ENCODE assay signal across 24 mouse cellular contexts in genomic region chr8:93860020-93860419, GRCm38 (mm10). TPM values are rescaled to one million over a fixed set of nuclear protein-coding genes. Genes with fewer than 3 reads are reported as not detected.
A peak's percentile ranks its signal among the peaks of the same experiment; 100 is the strongest.
DNase-seq lines count a peak whose midpoint lies in the region; ATAC-seq and TF ChIP-seq lines count a peak whose summit lies in the region.
"Had no signal": no experiment of that assay in that cellular context is flagged by ENCODE, and none has a peak within 500 bp of the region (broad histone marks: within the 10 kb centered on the region; RNA-seq: fewer than 3 reads in every experiment).

No protein-coding gene starts in this region.

- H3K4me1 ChIP-seq in hindbrain, embryonic 14.5 days (replicated peaks; ENCODE audit: control insufficient read depth, insufficient read depth, low read length) = peaks cover 13% of the 10 kb centered on the region
- no peaks in the 10 kb centered on the region; the same call in 1 of the 2 replicates for H3K4me1 ChIP-seq in hindbrain, postnatal 0 days (ENCODE audit: insufficient read depth, low read length)
- H3K4me1 ChIP-seq in embryonic facial prominence, embryonic 14.5 days (ENCODE audit: control insufficient read depth, insufficient read depth, low read length) = peaks cover 8% of the 10 kb centered on the region
- no peaks in the 10 kb centered on the region for H3K4me1 ChIP-seq in heart, embryonic 11.5 days (ENCODE audit: control insufficient read depth, insufficient read depth, low read length)
- H3K4me1 ChIP-seq: embryonic facial prominence, embryonic 15.5 days; intestine, embryonic 15.5 days; limb, embryonic 15.5 days had no signal

- peak; percentile 12 for DNase-seq in adrenal gland, postnatal 14 days
- DNase-seq in adrenal gland, adult 18-20 months (ENCODE audit: low spot score in 2 of 2) = no peak
- DNase-seq in hindbrain, embryonic 14.5 days (ENCODE audit: low spot score) = no peak
- DNase-seq in hindbrain, postnatal 0 days (ENCODE audit: low spot score) = no peak
- peak; percentile 58 for DNase-seq in MN1 (ENCODE audit: low spot score)
- DNase-seq in embryonic facial prominence, embryonic 14.5 days (ENCODE audit: low spot score) = peak; percentile 50
- DNase-seq in left cerebral cortex, adult 2 months (ENCODE audit: extremely low spot score in 1 of 2, low spot score in 2 of 2) = no peak
- DNase-seq: adrenal gland, postnatal 25 days; cerebellum, adult 11 months; gastrocnemius, postnatal 14 days; heart, adult 11 months; heart, postnatal 10 days; kidney, postnatal 4 days; left cerebral cortex, postnatal 4 days; lung, embryonic 14.5 days had no signal

- intact Hi-C loops in left cerebral cortex, adult 2 months (cut with DNase I) = no loop called here

- H3K36me3 ChIP-seq in hindbrain, embryonic 14.5 days (replicated peaks; ENCODE audit: control insufficient read depth, insufficient read depth) = 0 out of 2 replicates have a peak, but pooled peaks cover 4% of the 10 kb centered on the region
- H3K36me3 ChIP-seq in hindbrain, postnatal 0 days (ENCODE audit: insufficient read depth, low read length) = no peaks in the 10 kb centered on the region
- no peaks in the 10 kb centered on the region for H3K36me3 ChIP-seq in embryonic facial prominence, embryonic 14.5 days (ENCODE audit: control insufficient read depth, insufficient read depth, low read length)
- no peaks in the 10 kb centered on the region for H3K36me3 ChIP-seq in heart, embryonic 11.5 days (ENCODE audit: control insufficient read depth, insufficient read depth, low read length)
- H3K36me3 ChIP-seq: embryonic facial prominence, embryonic 15.5 days; forebrain, embryonic 15.5 days; heart, embryonic 12.5 days; hindbrain, embryonic 15.5 days; intestine, embryonic 15.5 days; limb, embryonic 15.5 days had no signal

- no peak overlapping the region for H3K4me3 ChIP-seq in hindbrain, embryonic 14.5 days (replicated peaks; ENCODE audit: low read length)
- H3K4me3 ChIP-seq in hindbrain, postnatal 0 days (ENCODE audit: low read length) = no peak overlapping the region
- H3K4me3 ChIP-seq in embryonic facial prominence, embryonic 14.5 days (ENCODE audit: low read depth, low read length) = no peak overlapping the region
- no peak overlapping the region for H3K4me3 ChIP-seq in left cerebral cortex, adult 2 months
- H3K4me3 ChIP-seq in heart, embryonic 11.5 days (ENCODE audit: low read depth, low read length) = no peak overlapping the region
- H3K4me3 ChIP-seq: embryonic facial prominence, embryonic 15.5 days; forebrain, embryonic 15.5 days; heart, embryonic 12.5 days; hindbrain, embryonic 15.5 days; intestine, embryonic 15.5 days; limb, embryonic 15.5 days had no signal

- 28% methylated on average over 4 of the region's 4 CpGs for WGBS in hindbrain, embryonic 14.5 days
- WGBS in hindbrain, postnatal 0 days = 31% methylated on average over 4 of the region's 4 CpGs
- 19% methylated on average over 4 of the region's 4 CpGs for WGBS in embryonic facial prominence, embryonic 14.5 days
- 57% methylated on average over 4 of the region's 4 CpGs for WGBS in heart, embryonic 11.5 days (ENCODE audit: insufficient replicate concordance)

- no peak for TF ChIP-seq CTCF in hindbrain, postnatal 0 days (IDR thresholded peaks at IDR 0.05; ENCODE audit: low read depth)
- no peak for TF ChIP-seq CTCF in left cerebral cortex, adult 2 months (IDR thresholded peaks at IDR 0.05)

- ATAC-seq in hindbrain, embryonic 14.5 days (ENCODE audit: low FRiP score) = no peak
- no peak for ATAC-seq in hindbrain, postnatal 0 days
- peak; percentile 78; the same call in 1 of the 2 replicates for ATAC-seq in embryonic facial prominence, embryonic 14.5 days (ENCODE audit: low read depth)
- ATAC-seq in heart, embryonic 11.5 days (replicated peaks; ENCODE audit: insufficient number of reproducible peaks, low FRiP score, low TSS enrichment) = no peak
- ATAC-seq: forebrain, embryonic 15.5 days; intestine, embryonic 15.5 days had no signal

- H3K27ac ChIP-seq in hindbrain, embryonic 14.5 days = peak overlapping the region; percentile 12; the same call in 1 of the 2 replicates
- no peak overlapping the region for H3K27ac ChIP-seq in hindbrain, postnatal 0 days
- no peak overlapping the region for H3K27ac ChIP-seq in embryonic facial prominence, embryonic 14.5 days (replicated peaks; ENCODE audit: low read depth, low read length)
- no peak overlapping the region; the same call in 1 of the 2 replicates for H3K27ac ChIP-seq in left cerebral cortex, adult 2 months
- no peak overlapping the region for H3K27ac ChIP-seq in heart, embryonic 11.5 days (ENCODE audit: low read depth, low read length)
- H3K27ac ChIP-seq: embryonic facial prominence, embryonic 15.5 days; forebrain, embryonic 15.5 days; hindbrain, embryonic 15.5 days; intestine, embryonic 15.5 days; limb, embryonic 15.5 days; liver, embryonic 14.5 days had no signal

- H3K27me3 ChIP-seq in hindbrain, embryonic 14.5 days (ENCODE audit: control insufficient read depth, insufficient read depth, low read length) = no peaks in the 10 kb centered on the region
- no peaks in the 10 kb centered on the region for H3K27me3 ChIP-seq in hindbrain, postnatal 0 days (ENCODE audit: insufficient read depth, low read length)
- H3K27me3 ChIP-seq in embryonic facial prominence, embryonic 14.5 days (replicated peaks; ENCODE audit: control insufficient read depth, insufficient read depth, low read length) = no peaks in the 10 kb centered on the region
- H3K27me3 ChIP-seq in heart, embryonic 11.5 days (ENCODE audit: control insufficient read depth, insufficient read depth, low read length) = no peaks in the 10 kb centered on the region
- H3K27me3 ChIP-seq: embryonic facial prominence, embryonic 15.5 days; forebrain, embryonic 15.5 days; heart, embryonic 12.5 days; hindbrain, embryonic 15.5 days; intestine, embryonic 15.5 days; limb, embryonic 15.5 days had no signal

- H3K9me3 ChIP-seq in hindbrain, embryonic 14.5 days (ENCODE audit: control insufficient read depth, low read length) = no peaks in the 10 kb centered on the region
- H3K9me3 ChIP-seq in hindbrain, postnatal 0 days (ENCODE audit: low read length) = no peaks in the 10 kb centered on the region
- no peaks in the 10 kb centered on the region for H3K9me3 ChIP-seq in embryonic facial prominence, embryonic 14.5 days (ENCODE audit: control insufficient read depth, low read length)
- H3K9me3 ChIP-seq in heart, embryonic 11.5 days (replicated peaks; ENCODE audit: control insufficient read depth, low read length) = no peaks in the 10 kb centered on the region
- H3K9me3 ChIP-seq: embryonic facial prominence, embryonic 15.5 days; forebrain, embryonic 15.5 days; heart, embryonic 12.5 days; hindbrain, embryonic 15.5 days; intestine, embryonic 15.5 days; limb, embryonic 15.5 days had no signal

- H3K9ac ChIP-seq in hindbrain, embryonic 14.5 days = no peak overlapping the region
- H3K9ac ChIP-seq in hindbrain, postnatal 0 days (replicated peaks; ENCODE audit: low read length) = no peak overlapping the region
- H3K9ac ChIP-seq in embryonic facial prominence, embryonic 14.5 days (ENCODE audit: low read depth, low read length) = no peak overlapping the region
- no peak overlapping the region for H3K9ac ChIP-seq in heart, embryonic 11.5 days (ENCODE audit: low read depth, low read length)
- H3K9ac ChIP-seq: embryonic facial prominence, embryonic 15.5 days; forebrain, embryonic 15.5 days; heart, embryonic 12.5 days; hindbrain, embryonic 15.5 days; intestine, embryonic 15.5 days; limb, embryonic 15.5 days; liver, embryonic 14.5 days; lung, embryonic 14.5 days had no signal

- H3K4me2 ChIP-seq in hindbrain, embryonic 14.5 days (replicated peaks) = no peak overlapping the region
- no peak overlapping the region for H3K4me2 ChIP-seq in hindbrain, postnatal 0 days (ENCODE audit: low read depth, low read length)
- no peak overlapping the region for H3K4me2 ChIP-seq in embryonic facial prominence, embryonic 14.5 days (ENCODE audit: low read depth, low read length)
- no peak overlapping the region for H3K4me2 ChIP-seq in heart, embryonic 11.5 days
- H3K4me2 ChIP-seq: embryonic facial prominence, embryonic 15.5 days; forebrain, embryonic 15.5 days; heart, embryonic 12.5 days; hindbrain, embryonic 15.5 days; intestine, embryonic 15.5 days; limb, embryonic 15.5 days; lung, embryonic 14.5 days had no signal

RNA-seq across cellular contexts. Expression of gene Gnao1, which starts 50.3 kb away (rescaled TPM):
- 39.3 and 44.6 TPM in 2 replicates for total RNA-seq in adrenal gland, postnatal 14 days (2021)
- total RNA-seq in adrenal gland, adult 18-20 months (2021) = 10 to 100 TPM; 32.5 to 52.8 TPM
- 200 and 230 TPM in 2 replicates for polyA plus RNA-seq in hindbrain, embryonic 14.5 days (2014; fragmentation: Nextera tagmentation; extraction: Ambion mirVana)
- total RNA-seq in hindbrain, postnatal 0 days (2014; rRNA removed) = 291 and 301 TPM in 2 replicates
- polyA plus RNA-seq in hindbrain, postnatal 0 days (2015; fragmentation: Nextera tagmentation; extraction: Ambion mirVana) = 230 and 244 TPM in 2 replicates
- 13.8 and 14.6 TPM in 2 replicates for polyA plus RNA-seq in embryonic facial prominence, embryonic 14.5 days (2014; fragmentation: Nextera tagmentation; extraction: Ambion mirVana)
- 100 to 1,000 TPM; 679 to 734 TPM for total RNA-seq in left cerebral cortex, adult 2 months (2021)
- 13.9 and 15.5 TPM in 2 replicates for polyA plus RNA-seq in heart, embryonic 11.5 days (2014; fragmentation: Nextera tagmentation; extraction: Ambion mirVana)
- total RNA-seq: megakaryocyte, adult 5-6 weeks had no signal

Comparison
In these comparisons a context has a peak if more than half of its experiments do, and no peak if none do; other contexts are left out.
1. DNase-seq: peak in adrenal gland, postnatal 14 days (single experiment), MN1 (single experiment) and embryonic facial prominence, embryonic 14.5 days (single experiment); none in adrenal gland, adult 18-20 months (0 of 2), hindbrain, embryonic 14.5 days (single experiment), hindbrain, postnatal 0 days (single experiment) and left cerebral cortex, adult 2 months (0 of 2).